Mouse (Mus musculus) ES-E14 (cell line): ENCODE measurements at regions not wholly inside any gene's neighbourhood (a gene's known extent, or its start where the extent isn't known, plus 50 kb on each side); places are given as distances from the start of the nearest gene placed in this dataset.

ENCODE experiments used
- DNase-seq: peaks from one replicate; pipeline ENCODE4 v3.0.0-alpha.2; 2013; ENCODE audit warnings: low read depth, low spot score
- H3K27ac ChIP-seq: 2 replicates; pipeline ENCODE4 v1.5.1; 2012; ENCODE audit warnings: low read depth, mild to moderate bottlenecking, low read length, moderate library complexity, mixed read lengths; ENCODE audit not compliant: poor library complexity, insufficient read depth, severe bottlenecking
- H3K36me3 ChIP-seq: 2 replicates; pipeline ENCODE4 v1.6.1; 2012; ENCODE audit warnings: mild to moderate bottlenecking, low read length, moderate library complexity, mixed read lengths; ENCODE audit not compliant: control insufficient read depth, poor library complexity, insufficient read depth, severe bottlenecking
- H3K4me1 ChIP-seq, 2 experiments: fragments of 150-350 bp in 1 of 2; sonication (generic) in 1 of 2; 2 replicates each; pipeline ENCODE4 v1.6.1; 2012; ENCODE audit warnings: low read length in 2 of 2, mild to moderate bottlenecking in 1 of 2, mixed read lengths in 1 of 2; ENCODE audit not compliant: control insufficient read depth in 2 of 2, insufficient read depth in 2 of 2, poor library complexity in 1 of 2
- H3K4me3 ChIP-seq, 2 experiments: fragments of 150-350 bp in 1 of 2; sonication (generic) in 1 of 2; 2 replicates each; pipeline ENCODE4 v1.5.1; 2012; ENCODE audit warnings: low read length in 2 of 2, low read depth in 1 of 2, mild to moderate bottlenecking in 1 of 2, mixed read lengths in 1 of 2; ENCODE audit not compliant: insufficient read depth in 1 of 2, poor library complexity in 1 of 2, severe bottlenecking in 1 of 2
- H3K9ac ChIP-seq: 2 replicates; pipeline ENCODE4 v1.6.1; 2012; ENCODE audit warnings: low read depth, mild to moderate bottlenecking, low read length, mixed read lengths; ENCODE audit not compliant: poor library complexity, insufficient read depth, severe bottlenecking
- H3K9me3 ChIP-seq: fragments of 150-350 bp; sonication (generic); 2 replicates; pipeline ENCODE4 v1.6.1; 2012; ENCODE audit warnings: low read depth, mild to moderate bottlenecking, low read length; ENCODE audit not compliant: control insufficient read depth, insufficient read depth
- CHD2 ChIP-seq: IDR thresholded peaks from 2 replicates; pipeline ENCODE4 v1.6.1; 2014; ENCODE audit warnings: mild to moderate bottlenecking, low read depth, low read length, inconsistent platforms
- HCFC1 ChIP-seq: IDR thresholded peaks from 2 replicates; pipeline ENCODE4 v1.6.1; 2012; ENCODE audit warnings: low read length, inconsistent platforms, borderline replicate concordance; ENCODE audit not compliant: insufficient read depth
- MAFK ChIP-seq: IDR thresholded peaks from 2 replicates; pipeline ENCODE4 v1.6.1; 2014; ENCODE audit warnings: mild to moderate bottlenecking, low read depth, low read length, inconsistent platforms; ENCODE audit not compliant: insufficient read depth
- ZC3H11A ChIP-seq: IDR thresholded peaks from 2 replicates; pipeline ENCODE4 v1.6.1; 2012; ENCODE audit warnings: low read depth, mild to moderate bottlenecking, inconsistent platforms, low read length, borderline replicate concordance
- ZNF384 ChIP-seq: IDR thresholded peaks from 2 replicates; pipeline ENCODE4 v1.6.1; 2012; ENCODE audit warnings: low read depth, low read length, inconsistent platforms
- in situ Hi-C, 2 experiments: fragments of 600-800 bp; cut with MboI; formaldehyde crosslinking; loops; one replicate each; pipeline ENCODE4 v1.15.1; 2025; ENCODE audit warnings: low sequenced_read_pairs in 2 of 2, inconsistent platforms in 1 of 2; ENCODE audit not compliant: unreplicated experiment in 2 of 2

GRCm38 (mm10) chr1:163190841-163191240, 105.4 kb upstream of the Mroh9 start:
- Histone ChIP-seq H3K36me3 (no peaks in the 10 kb centered on the region), H3K4me1 (peaks cover 0 to 2% of the 10 kb centered on the region in 2 experiments; a peak in 2 of 4 replicates), H3K9me3 (no peaks in the 10 kb centered on the region), H3K9ac (no peak overlapping the region), H3K4me3 (no peak overlapping the region), H3K27ac (no peak overlapping the region)
- in situ Hi-C loops, result no loop called here
- no peak for TF ChIP-seq HCFC1
- TF ChIP-seq ZNF384, result no peak
- no peak for TF ChIP-seq ZC3H11A
- TF ChIP-seq MAFK, result no peak
- TF ChIP-seq CHD2, result no peak
- DNase-seq, result no peak

GRCm38 (mm10) chr1:163181851-163182250, 96.4 kb upstream of the Mroh9 start:
- no peak overlapping the region for H3K27ac ChIP-seq
- no peak overlapping the region for H3K4me3 ChIP-seq
- no peaks in the 10 kb centered on the region for H3K36me3 ChIP-seq
- no peak for DNase-seq
- H3K4me1 ChIP-seq, result no peaks in the 10 kb centered on the region
- TF ChIP-seq HCFC1 (no peak), ZC3H11A (no peak), MAFK (no peak), CHD2 (no peak), ZNF384 (no peak)
- H3K9me3 ChIP-seq, result no peaks in the 10 kb centered on the region
- in situ Hi-C loops, result no loop called here
- H3K9ac ChIP-seq, result no peak overlapping the region

- no peaks in the 10 kb centered on the region for H3K9me3 ChIP-seq
- in situ Hi-C loops, result no loop called here
- H3K9ac ChIP-seq, result no peak overlapping the region
- no peaks in the 10 kb centered on the region for H3K4me1 ChIP-seq
- H3K36me3 ChIP-seq, result no peaks in the 10 kb centered on the region
- H3K27ac ChIP-seq, result no peak overlapping the region
- no peak for DNase-seq
- no peak for TF ChIP-seq ZC3H11A
- no peak for TF ChIP-seq CHD2
- no peak for TF ChIP-seq ZNF384
- TF ChIP-seq MAFK, result no peak
- no peak for TF ChIP-seq HCFC1
- H3K4me3 ChIP-seq, result no peak overlapping the region
These were observed 91.5 kb upstream of the Mroh9 start for GRCm38 (mm10) chr1:163177011-163177410.

GRCm38 (mm10) chr1:163167051-163167450, 81.6 kb upstream of the Mroh9 start:
- in situ Hi-C loops, result loop anchor here in 1 of 2 experiments (25.0 kb wide), 1 partner anchor 720 kb away; no protein-coding TSS in a partner anchor
- no peaks in the 10 kb centered on the region for H3K9me3 ChIP-seq
- no peak overlapping the region for H3K4me3 ChIP-seq
- no peak for DNase-seq
- TF ChIP-seq CHD2 (no peak), ZC3H11A (no peak), HCFC1 (no peak), ZNF384 (no peak), MAFK (no peak)
- no peak overlapping the region for H3K27ac ChIP-seq
- peaks cover 0 to 4% of the 10 kb centered on the region in 2 experiments; a peak in 2 of 4 replicates for H3K4me1 ChIP-seq
- no peaks in the 10 kb centered on the region for H3K36me3 ChIP-seq
- H3K9ac ChIP-seq, result no peak overlapping the region

GRCm38 (mm10) chr1:163163636-163164035, 78.2 kb upstream of the Mroh9 start:
- Histone ChIP-seq H3K27ac (no peak overlapping the region; the same call in 1 of the 2 replicates), H3K36me3 (no peaks in the 10 kb centered on the region), H3K4me1 (peaks cover 0 to 4% of the 10 kb centered on the region in 2 experiments; a peak in 2 of 4 replicates), H3K4me3 (no peak overlapping the region), H3K9me3 (no peaks in the 10 kb centered on the region), H3K9ac (no peak overlapping the region)
- TF ChIP-seq HCFC1 (no peak), ZNF384 (no peak), CHD2 (no peak), ZC3H11A (no peak)
- DNase-seq, result peak; percentile 71
- in situ Hi-C loops, result loop anchor here in 1 of 2 experiments (25.0 kb wide), 1 partner anchor 724 kb away; no protein-coding TSS in a partner anchor
